Mouse (Mus musculus): Measurements from ENCODE around the gene Rnf187. TPM values are rescaled to one million over a fixed set of nuclear protein-coding genes. Genes with fewer than 3 reads are reported as not detected.
"Not testable (repeated sequence)": the region's sequence is repeated elsewhere in the genome, so short reads cannot be mapped to it uniquely, and the experiment has no call there.

The Rnf187 gene
- polyA plus RNA-seq, 1 experiment from 2014 or later = 211 TPM

- peak; percentile 93 for ATAC-seq (ENCODE audit: insufficient number of reproducible peaks, insufficient read depth, low FRiP score, low read depth)
- H3K4me2 ChIP-seq (replicated peaks; ENCODE audit: low read depth, low read length) = peak within 1 kb of the TSS; percentile 93
- H3K9me3 ChIP-seq (ENCODE audit: control insufficient read depth, low read depth, low read length) = no peaks in the 10 kb centered on the region
- peak within 1 kb of the TSS; percentile 94 for H3K9ac ChIP-seq (replicated peaks; ENCODE audit: low read depth, low read length)
- H3K36me3 ChIP-seq (ENCODE audit: control insufficient read depth, insufficient read depth, low read length) = peaks cover 4% of the 10 kb centered on the region
- peak within 1 kb of the TSS; percentile 97 for H3K27ac ChIP-seq (ENCODE audit: low read length)
- H3K27me3 ChIP-seq (ENCODE audit: control insufficient read depth, insufficient read depth, low read length) = no peaks in the 10 kb centered on the region
- H3K4me3 ChIP-seq (ENCODE audit: low read depth, low read length) = peak within 1 kb of the TSS; percentile 59
- H3K4me1 ChIP-seq (ENCODE audit: control insufficient read depth, insufficient read depth, low read length) = peaks cover 16% of the 10 kb centered on the region
- under 1% methylated on average over 49 of the region's 49 CpGs for WGBS
Observed at GRCm38 (mm10) chr11:58954420-58955142, 15.9 kb upstream of the Rnf187 start, which contains the start of the genes Hist3h2a and Trim17. Hist3h2a (plus strand) TSS chr11:58954685. Trim17 (plus strand) TSS chr11:58954685.

- H3K9ac ChIP-seq (replicated peaks; ENCODE audit: low read depth, low read length) = peak overlapping the region; percentile 60; the same call in 1 of the 2 replicates
- not testable (repeated sequence) for H3K27me3 ChIP-seq (ENCODE audit: control insufficient read depth, insufficient read depth, low read length); H3K9me3 ChIP-seq (ENCODE audit: control insufficient read depth, low read depth, low read length); H3K36me3 ChIP-seq (ENCODE audit: control insufficient read depth, insufficient read depth, low read length); ATAC-seq (ENCODE audit: insufficient number of reproducible peaks, insufficient read depth, low FRiP score, low read depth)
- peaks cover 11% of the 10 kb centered on the region for H3K4me1 ChIP-seq (ENCODE audit: control insufficient read depth, insufficient read depth, low read length)
- peak overlapping the region; percentile 97 for H3K27ac ChIP-seq (ENCODE audit: low read length)
- H3K4me3 ChIP-seq (ENCODE audit: low read depth, low read length) = peak overlapping the region; percentile 59
- peak overlapping the region; percentile 93 for H3K4me2 ChIP-seq (replicated peaks; ENCODE audit: low read depth, low read length)
- 0% methylated on average over 14 of the region's 17 CpGs for WGBS
Observed at GRCm38 (mm10) chr11:58954170-58954419, 15.4 kb upstream of the Rnf187 start.

- peak; percentile 8; the same call in 1 of the 2 replicates for ATAC-seq (ENCODE audit: insufficient number of reproducible peaks, insufficient read depth, low FRiP score, low read depth)
- Histone ChIP-seq H3K4me1 (ENCODE audit: control insufficient read depth, insufficient read depth, low read length) (peaks cover 11% of the 10 kb centered on the region), H3K4me2 (replicated peaks; ENCODE audit: low read depth, low read length) (peak overlapping the region; percentile 93), H3K4me3 (ENCODE audit: low read depth, low read length) (peak overlapping the region; percentile 59), H3K27me3 (ENCODE audit: control insufficient read depth, insufficient read depth, low read length) (no peaks in the 10 kb centered on the region), H3K36me3 (ENCODE audit: control insufficient read depth, insufficient read depth, low read length) (peaks cover 4% of the 10 kb centered on the region), H3K27ac (ENCODE audit: low read length) (peak overlapping the region; percentile 97), H3K9ac (replicated peaks; ENCODE audit: low read depth, low read length) (peak overlapping the region; percentile 60), H3K9me3 (ENCODE audit: control insufficient read depth, low read depth, low read length) (no peaks in the 10 kb centered on the region)
- under 1% methylated on average over 33 of the region's 33 CpGs for WGBS
Observed at GRCm38 (mm10) chr11:58953351-58954169, 14.8 kb upstream of the Rnf187 start.

- 66% methylated on average over 5 of the region's 5 CpGs for WGBS
- H3K4me3 ChIP-seq (ENCODE audit: low read depth, low read length) = no peak overlapping the region
- no peak overlapping the region for H3K4me2 ChIP-seq (replicated peaks; ENCODE audit: low read depth, low read length)
- H3K27me3 ChIP-seq (ENCODE audit: control insufficient read depth, insufficient read depth, low read length) = no peaks in the 10 kb centered on the region
- no peaks in the 10 kb centered on the region; the same call in 1 of the 2 replicates for H3K36me3 ChIP-seq (ENCODE audit: control insufficient read depth, insufficient read depth, low read length)
- H3K9me3 ChIP-seq (ENCODE audit: control insufficient read depth, low read depth, low read length) = no peaks in the 10 kb centered on the region
- no peak overlapping the region for H3K27ac ChIP-seq (ENCODE audit: low read length)
- no peak overlapping the region for H3K9ac ChIP-seq (replicated peaks; ENCODE audit: low read depth, low read length)
- ATAC-seq (ENCODE audit: insufficient number of reproducible peaks, insufficient read depth, low FRiP score, low read depth) = no peak
- peaks cover 3% of the 10 kb centered on the region; the same call in 1 of the 2 replicates for H3K4me1 ChIP-seq (ENCODE audit: control insufficient read depth, insufficient read depth, low read length)
Observed at GRCm38 (mm10) chr11:58951210-58951609, 12.5 kb upstream of the Rnf187 start.

- no peaks in the 10 kb centered on the region for H3K27me3 ChIP-seq (ENCODE audit: control insufficient read depth, insufficient read depth, low read length)
- peak overlapping the region; percentile 39 for H3K4me3 ChIP-seq (ENCODE audit: low read depth, low read length)
- no peaks in the 10 kb centered on the region for H3K36me3 ChIP-seq (ENCODE audit: control insufficient read depth, insufficient read depth, low read length)
- no peak for ATAC-seq (ENCODE audit: insufficient number of reproducible peaks, insufficient read depth, low FRiP score, low read depth)
- 8% methylated on average over 20 of the region's 20 CpGs for WGBS
- H3K9ac ChIP-seq (replicated peaks; ENCODE audit: low read depth, low read length) = peak overlapping the region; percentile 39
- peak overlapping the region; percentile 89 for H3K27ac ChIP-seq (ENCODE audit: low read length)
- peak overlapping the region; percentile 69 for H3K4me2 ChIP-seq (replicated peaks; ENCODE audit: low read depth, low read length)
- H3K4me1 ChIP-seq (ENCODE audit: control insufficient read depth, insufficient read depth, low read length) = peaks cover 3% of the 10 kb centered on the region; the same call in 1 of the 2 replicates
- H3K9me3 ChIP-seq (ENCODE audit: control insufficient read depth, low read depth, low read length) = no peaks in the 10 kb centered on the region
Observed at GRCm38 (mm10) chr11:58949480-58950431, 11.0 kb upstream of the Rnf187 start.

- peak within 1 kb of the TSS; percentile 39 for H3K9ac ChIP-seq (replicated peaks; ENCODE audit: low read depth, low read length)
- under 1% methylated on average over 48 of the region's 48 CpGs for WGBS
Observed at GRCm38 (mm10) chr11:58948542-58949479, 10.1 kb upstream of the Rnf187 start, which contains the start of gene Hist3h2ba. Hist3h2ba (plus strand) TSS chr11:58948920.

GRCm38 (mm10) chr11:58947798-58948528 is 9.2 kb upstream of the Rnf187 start:
- 12% methylated on average over 23 of the region's 23 CpGs for WGBS
- Histone ChIP-seq H3K9me3 (ENCODE audit: control insufficient read depth, low read depth, low read length) (no peaks in the 10 kb centered on the region), H3K9ac (replicated peaks; ENCODE audit: low read depth, low read length) (0 out of 2 replicates have a peak overlapping the region, but pooled peaks have one; percentile 28), H3K27ac (ENCODE audit: low read length) (peak overlapping the region; percentile 87), H3K36me3 (ENCODE audit: control insufficient read depth, insufficient read depth, low read length) (no peaks in the 10 kb centered on the region), H3K4me1 (ENCODE audit: control insufficient read depth, insufficient read depth, low read length) (peaks cover 3% of the 10 kb centered on the region; the same call in 1 of the 2 replicates), H3K27me3 (ENCODE audit: control insufficient read depth, insufficient read depth, low read length) (no peaks in the 10 kb centered on the region), H3K4me2 (replicated peaks; ENCODE audit: low read depth, low read length) (peak overlapping the region; percentile 69), H3K4me3 (ENCODE audit: low read depth, low read length) (peak overlapping the region; percentile 39)
- ATAC-seq (ENCODE audit: insufficient number of reproducible peaks, insufficient read depth, low FRiP score, low read depth) = peak; percentile 34; the same call in 1 of the 2 replicates

More at GRCm38 (mm10) chr11:58948542-58949479, 10.1 kb upstream of the Rnf187 start, which contains the start of gene Hist3h2ba:
- peak within 1 kb of the TSS; percentile 89 for H3K27ac ChIP-seq (ENCODE audit: low read length)
- H3K36me3 ChIP-seq (ENCODE audit: control insufficient read depth, insufficient read depth, low read length) = no peaks in the 10 kb centered on the region
- H3K4me3 ChIP-seq (ENCODE audit: low read depth, low read length) = peak within 1 kb of the TSS; percentile 39
- H3K27me3 ChIP-seq (ENCODE audit: control insufficient read depth, insufficient read depth, low read length) = no peaks in the 10 kb centered on the region
- no peaks in the 10 kb centered on the region for H3K9me3 ChIP-seq (ENCODE audit: control insufficient read depth, low read depth, low read length)
- peak; percentile 88 for ATAC-seq (ENCODE audit: insufficient number of reproducible peaks, insufficient read depth, low FRiP score, low read depth)
- peak within 1 kb of the TSS; percentile 69 for H3K4me2 ChIP-seq (replicated peaks; ENCODE audit: low read depth, low read length)
- peaks cover 3% of the 10 kb centered on the region; the same call in 1 of the 2 replicates for H3K4me1 ChIP-seq (ENCODE audit: control insufficient read depth, insufficient read depth, low read length)

All from stomach, embryonic 14.5 days (tissue).